Mouse (Mus musculus) hematopoietic multipotent progenitor cell, adult 10-12 weeks (in vitro differentiated cells): ENCODE results near the gene Mef2b. TPM values are rescaled to one million over a fixed set of nuclear protein-coding genes. Genes with fewer than 3 reads are reported as not detected.

Experiments
- polyA plus RNA-seq: library from polyadenylated mRNA; stranded (reverse); fragments of >175 nt; gene quantifications from 2 replicates; pipeline ENCODE4 v1.2.3, GENCODE M21; 2012; ENCODE audit warnings: low replicate concordance

The Mef2b gene
- 8.0 and 22.3 TPM in 2 replicates for polyA plus RNA-seq

DNA sequence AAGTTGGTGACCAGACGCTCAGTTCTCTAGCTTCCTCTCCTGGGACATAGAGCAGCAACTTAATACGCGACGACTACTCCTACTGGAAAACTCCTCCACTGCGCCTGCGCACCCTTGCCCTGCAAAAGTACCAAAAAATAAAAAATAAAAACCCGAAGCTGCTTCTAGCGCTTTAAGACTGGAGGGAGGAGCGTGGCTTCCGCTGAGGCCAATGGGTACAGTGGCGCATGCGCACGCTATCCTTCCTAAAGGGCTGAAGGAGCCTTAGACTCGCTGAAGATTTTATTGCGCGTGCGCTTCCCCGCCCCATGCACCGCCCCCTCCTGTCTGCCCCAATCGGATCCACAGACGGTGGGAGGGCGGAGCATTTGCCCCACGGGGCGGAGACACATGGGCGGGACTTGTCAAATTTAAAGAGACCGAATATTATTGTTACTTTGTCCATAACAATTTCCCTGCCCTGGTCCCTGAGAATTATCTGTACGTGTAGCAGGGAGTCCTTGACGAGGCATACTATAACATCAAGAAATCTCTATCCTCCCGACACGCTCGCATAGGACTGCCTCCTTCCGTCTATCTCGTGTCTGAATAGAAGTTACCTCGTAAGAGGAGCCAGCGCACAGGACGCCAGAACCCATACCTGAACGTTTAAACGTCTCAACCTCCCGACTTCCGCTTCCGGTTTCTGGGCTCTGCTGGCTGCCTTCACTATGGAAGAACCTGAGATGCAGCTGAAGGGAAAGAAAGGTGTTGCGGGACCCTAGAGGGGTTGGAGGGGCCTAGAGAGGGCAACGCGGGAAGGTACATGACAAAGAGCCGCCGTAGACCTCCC is at the start of gene Mef2b, which contains the start of the genes Rfxank and Borcs8:
TSS of gene Mef2b (plus strand) at position 686 of the 832 bp plus-strand sequence.
TSS of gene Rfxank (minus strand) at position 129 of the 832 bp plus-strand sequence.
TSS of gene Borcs8 (plus strand) at position 474 of the 832 bp plus-strand sequence.

DNA sequence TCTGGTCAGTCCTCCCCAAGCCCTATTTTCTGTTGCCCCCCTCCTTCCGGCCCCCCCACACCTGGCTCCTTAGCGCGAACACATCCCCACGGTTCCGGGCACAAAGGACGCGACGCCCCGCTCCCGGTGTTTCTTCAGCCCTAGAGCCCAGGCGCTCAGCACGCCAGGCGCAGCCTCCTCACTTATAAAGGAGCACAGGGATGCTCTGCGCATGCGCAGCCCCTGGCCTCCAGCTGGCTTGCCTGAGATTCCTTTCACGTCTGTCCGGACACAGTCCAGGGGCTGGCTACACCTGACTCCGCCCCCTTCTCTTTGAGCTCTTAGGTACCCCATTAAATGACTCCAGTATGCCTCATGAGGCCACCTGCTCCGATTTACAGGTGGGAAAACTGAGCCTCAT is 18.8 kb upstream of the Mef2b start, which contains the start of gene Ncan:
TSS of gene Ncan (minus strand) at position 207 of the 400 bp plus-strand sequence.

DNA sequence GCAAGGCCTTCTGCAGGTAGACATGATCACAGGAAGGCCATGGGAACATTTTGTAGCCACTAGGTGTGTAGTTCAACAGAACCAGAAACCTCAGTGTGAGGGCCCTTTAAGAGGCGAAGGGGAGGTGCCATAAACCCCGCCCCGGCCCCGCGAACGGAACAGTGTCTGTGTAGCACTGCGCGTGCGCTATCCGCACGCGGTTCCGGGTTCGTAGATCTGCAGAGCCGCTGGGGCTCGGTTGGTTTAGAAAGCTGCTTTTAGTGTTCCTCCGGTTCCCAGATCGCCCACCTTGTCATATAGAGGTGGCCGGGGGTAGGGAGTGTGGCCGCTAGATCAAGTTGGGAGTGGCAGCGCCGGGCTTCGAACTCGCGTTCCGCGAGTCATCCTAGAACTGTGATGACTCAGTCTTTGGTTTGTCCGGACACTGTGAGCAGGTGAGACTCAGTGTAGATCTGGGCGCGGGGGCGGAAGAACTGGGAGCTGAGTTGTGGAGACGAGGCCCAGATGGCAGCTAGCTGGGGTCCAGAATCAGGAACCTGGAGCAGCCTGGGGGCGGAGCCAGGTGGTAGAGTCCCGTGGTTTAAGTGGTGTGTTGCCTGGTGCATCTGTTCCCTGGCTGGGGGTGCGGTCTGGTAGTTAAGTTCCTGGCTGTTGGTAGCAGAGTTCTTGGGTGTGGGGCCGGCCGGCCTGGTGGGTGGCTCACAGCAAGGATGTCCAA is 8.2 kb upstream of the Mef2b start, which contains the start of gene Nr2c2ap:
TSS of gene Nr2c2ap (plus strand) at position 168 of the 718 bp plus-strand sequence.

DNA sequence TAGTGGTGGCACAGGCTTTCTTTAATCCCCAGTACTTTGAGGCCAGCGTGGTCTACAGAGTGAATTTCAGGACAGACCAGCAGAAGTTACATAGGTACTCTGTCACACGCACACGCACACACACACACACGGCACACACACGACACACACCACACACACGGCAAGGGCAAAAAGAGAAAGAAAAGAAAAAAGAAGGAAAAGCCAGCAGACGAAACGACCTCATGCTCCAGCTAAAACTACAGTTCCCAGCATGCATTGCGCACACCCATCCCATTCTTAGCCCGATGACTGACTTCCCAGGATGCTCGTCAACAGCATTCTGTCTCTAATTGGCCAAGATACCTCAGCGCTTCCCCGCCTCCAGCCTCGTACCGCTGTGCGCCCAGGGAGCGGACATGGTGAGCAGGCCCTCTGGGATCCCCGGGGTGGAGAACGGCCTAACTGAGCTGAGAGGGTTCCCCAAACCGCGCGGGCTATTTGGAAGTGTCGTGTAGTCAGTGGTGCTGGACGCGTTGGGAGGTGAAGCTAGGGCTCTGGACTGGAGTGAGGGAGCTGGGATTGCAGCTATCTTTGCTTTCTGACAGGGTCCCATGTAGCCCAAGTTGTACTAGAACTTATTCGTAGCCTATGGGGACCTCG is 32.7 kb downstream of the Mef2b start, which contains the start of gene Tmem161a:
TSS of gene Tmem161a (plus strand) at position 314 of the 639 bp plus-strand sequence.

DNA sequence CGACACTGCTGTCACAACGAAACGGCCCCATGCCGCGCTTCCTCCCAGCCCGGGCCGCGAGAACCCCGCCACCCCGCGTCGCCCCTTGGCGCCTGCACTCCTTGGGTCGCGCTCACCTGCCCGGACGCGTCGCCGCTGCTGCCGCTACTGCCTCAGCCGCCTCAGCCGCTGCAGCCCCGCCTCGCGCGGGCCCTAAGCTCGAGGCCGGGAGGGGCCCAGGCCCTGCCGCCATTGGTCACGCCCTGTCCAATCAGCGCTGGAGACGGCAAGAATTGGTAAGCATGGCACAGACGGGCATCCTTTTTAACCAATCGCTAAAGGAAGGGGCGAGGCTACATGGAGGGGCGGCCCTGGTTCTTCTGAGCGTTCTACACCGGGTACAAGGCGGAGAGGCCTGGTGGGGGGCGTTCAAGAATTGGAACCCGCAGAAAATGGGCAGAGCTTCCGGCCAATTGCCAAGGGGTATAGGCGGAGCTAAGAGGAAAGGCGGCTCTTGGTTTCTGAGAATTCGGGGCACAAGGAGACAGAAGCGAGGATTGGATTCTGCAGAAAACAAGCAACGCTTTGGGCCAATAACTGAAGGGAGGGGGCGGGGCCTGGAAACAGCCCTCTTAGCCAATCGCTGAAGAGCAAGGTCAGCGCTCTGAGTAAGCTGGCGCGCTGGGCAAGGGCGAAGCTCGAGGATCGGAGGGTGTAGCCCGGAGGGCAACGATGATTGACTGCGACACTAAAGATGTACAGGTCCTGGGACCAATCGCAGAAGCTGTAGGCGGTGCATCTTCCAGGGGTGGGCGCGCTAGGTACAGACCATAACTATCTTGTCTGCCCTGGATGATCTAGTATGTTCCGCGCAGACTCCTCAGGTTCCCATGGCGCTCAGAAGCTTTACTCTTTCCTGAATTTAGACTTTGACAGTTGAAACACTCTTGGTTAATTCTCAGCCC is 72.9 kb downstream of the Mef2b start, which contains the start of gene Slc25a42:
TSS of gene Slc25a42 (minus strand) at position 194 of the 944 bp plus-strand sequence.

Other genes with a start within 250 kb of the Mef2b start
- 1.00 and 2.1 TPM in 2 replicates for gene Tssk6, start 237.5 kb upstream of the Mef2b start, polyA plus RNA-seq
- gene Ndufa13, start 237.2 kb upstream of the Mef2b start, polyA plus RNA-seq, result 95.4 and 115 TPM in 2 replicates
- gene Yjefn3, start 237.0 kb upstream of the Mef2b start, polyA plus RNA-seq, result 0.81 and 2.5 TPM in 2 replicates
- 54.9 and 107 TPM in 2 replicates for gene Gatad2a, start 143.3 kb upstream of the Mef2b start, polyA plus RNA-seq
- gene Mau2, start 97.0 kb upstream of the Mef2b start, polyA plus RNA-seq, result 60.9 and 149 TPM in 2 replicates
- gene Sugp1, start 96.9 kb upstream of the Mef2b start, polyA plus RNA-seq, result 38.1 and 63.8 TPM in 2 replicates
- gene Tm6sf2, start 66.8 kb upstream of the Mef2b start, polyA plus RNA-seq, result 0.69 and 0.95 TPM in 2 replicates
- gene Hapln4, start 56.3 kb upstream of the Mef2b start, polyA plus RNA-seq, result 0.03 and 0.07 TPM in 2 replicates
- 0.13 and 0.22 TPM in 2 replicates for gene Ncan, start 18.8 kb upstream of the Mef2b start, polyA plus RNA-seq
- 6.3 and 14.2 TPM in 2 replicates for gene Nr2c2ap, start 8.4 kb upstream of the Mef2b start, polyA plus RNA-seq
- 6.1 and 18.1 TPM in 2 replicates for gene Rfxank, start 557 bp upstream of the Mef2b start, polyA plus RNA-seq
- 8.0 and 46.2 TPM in 2 replicates for gene Borcs8, start 212 bp upstream of the Mef2b start, polyA plus RNA-seq
- gene Tmem161a, start 32.6 kb downstream of the Mef2b start, polyA plus RNA-seq, result 104 and 138 TPM in 2 replicates
- 10.1 and 12.4 TPM in 2 replicates for gene Slc25a42, start 72.6 kb downstream of the Mef2b start, polyA plus RNA-seq
- gene Sugp2, start 94.5 kb downstream of the Mef2b start, polyA plus RNA-seq, result 40.6 and 92.2 TPM in 2 replicates
- gene Armc6, start 94.8 kb downstream of the Mef2b start, polyA plus RNA-seq, result 8.9 and 12.0 TPM in 2 replicates
- 14.2 and 18.3 TPM in 2 replicates for gene Homer3, start 143.1 kb downstream of the Mef2b start, polyA plus RNA-seq
- 25.7 and 31.1 TPM in 2 replicates for gene Ddx49, start 162.8 kb downstream of the Mef2b start, polyA plus RNA-seq
- gene Cope, start 162.8 kb downstream of the Mef2b start, polyA plus RNA-seq, result 177 and 198 TPM in 2 replicates
- 0.26 and 1.4 TPM in 2 replicates for gene Cers1, start 176.1 kb downstream of the Mef2b start, polyA plus RNA-seq
- gene Gdf1, start 190.1 kb downstream of the Mef2b start, polyA plus RNA-seq, result 0.27 and 0.54 TPM in 2 replicates
- gene Upf1, start 213.6 kb downstream of the Mef2b start, polyA plus RNA-seq, result 89.7 and 137 TPM in 2 replicates
- gene Comp, start 233.8 kb downstream of the Mef2b start, polyA plus RNA-seq, result 0.09 and 0.41 TPM in 2 replicates